Mouse (Mus musculus): ENCODE data around the gene Tc2n.
"Not testable (repeated sequence)": the region's sequence is repeated elsewhere in the genome, so short reads cannot be mapped to it uniquely, and the experiment has no call there.

Tc2n gene

GRCm38 (mm10) chr12:101718054-101718754, at the start of gene Tc2n:
TSS of gene Tc2n (minus strand) at chr12:101718523.
- DNase-seq (ENCODE audit: low spot score): peak; percentile 94

GRCm38 (mm10) chr12:101767306-101768053, 49.2 kb upstream of the Tc2n start:
- peak; percentile 91 for DNase-seq (ENCODE audit: low spot score)

DNA sequence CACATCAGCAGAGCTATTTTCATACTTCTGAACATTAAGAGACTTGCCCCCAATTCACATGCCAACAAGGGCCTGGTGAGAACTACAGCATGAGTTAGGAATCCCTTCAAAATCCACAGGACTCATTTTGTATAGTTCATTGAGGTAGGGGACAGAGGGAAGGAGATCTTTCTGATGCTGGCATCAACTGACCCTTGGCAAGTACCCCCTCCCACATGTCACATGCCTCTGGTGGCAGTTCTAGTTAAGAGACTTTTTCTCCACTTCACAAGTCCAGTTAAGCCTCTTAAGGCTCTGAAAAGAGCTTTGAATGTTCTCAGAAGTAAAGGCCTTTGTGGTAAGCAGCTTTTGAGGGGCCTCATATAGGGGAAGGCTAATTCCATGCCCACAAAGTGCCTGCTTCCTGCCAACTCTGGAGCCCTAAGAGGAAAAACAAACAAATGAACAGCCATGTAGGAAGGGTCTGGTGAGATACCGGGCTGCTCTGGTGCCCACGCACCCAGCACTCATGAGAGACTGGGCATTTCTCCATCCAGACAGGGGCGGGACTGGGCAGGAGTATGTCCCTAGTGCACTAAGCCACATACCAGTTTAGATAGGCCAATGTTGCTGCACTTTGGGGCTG, 48.0 kb upstream of the Tc2n start:
- peak; percentile 91 for DNase-seq (ENCODE audit: low spot score)

- no peak for DNase-seq (ENCODE audit: low spot score)
These were observed 46.5 kb upstream of the Tc2n start for GRCm38 (mm10) chr12:101764870-101765269.

GRCm38 (mm10) chr12:101763065-101763464, 44.7 kb upstream of the Tc2n start:
- no peak for DNase-seq (ENCODE audit: low spot score)

GRCm38 (mm10) chr12:101762054-101762453, 43.7 kb upstream of the Tc2n start:
- peak; percentile 50 for DNase-seq (ENCODE audit: low spot score)

DNA sequence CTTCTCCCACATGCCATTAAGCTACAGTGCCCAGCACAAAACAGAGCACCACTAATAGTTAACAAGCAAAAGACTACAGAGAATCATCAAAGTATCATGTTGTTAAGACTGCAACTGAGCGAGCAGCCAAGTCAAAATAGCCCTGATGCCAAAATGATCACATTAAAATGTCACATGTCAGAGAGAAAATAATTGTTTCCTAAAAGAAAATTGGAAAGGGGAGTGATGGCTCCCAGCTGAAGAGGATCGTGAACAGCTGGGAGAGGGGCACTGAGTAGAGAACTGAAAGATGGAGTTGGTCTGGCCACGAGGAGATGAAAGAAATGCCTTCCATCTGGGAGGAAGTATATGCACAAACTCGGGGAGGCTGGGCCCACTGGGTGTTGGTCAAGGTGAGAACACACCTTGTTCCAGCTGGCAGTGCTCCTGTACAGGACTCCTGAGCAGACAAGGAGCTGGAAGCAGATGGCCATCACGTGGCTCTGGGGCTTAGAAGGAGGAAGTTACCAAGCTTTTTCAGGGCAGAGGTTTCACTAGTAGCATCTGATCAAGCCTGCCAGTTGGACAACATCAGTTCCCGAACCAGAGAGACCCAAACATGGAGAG, 41.2 kb upstream of the Tc2n start:
- peak; percentile 67 for DNase-seq (ENCODE audit: low spot score)

- no peak for DNase-seq (ENCODE audit: low spot score)
These were observed 40.4 kb upstream of the Tc2n start for GRCm38 (mm10) chr12:101758698-101759097.

- no peak for DNase-seq (ENCODE audit: low spot score)
These were observed 24.1 kb upstream of the Tc2n start for GRCm38 (mm10) chr12:101742375-101742774.

DNA sequence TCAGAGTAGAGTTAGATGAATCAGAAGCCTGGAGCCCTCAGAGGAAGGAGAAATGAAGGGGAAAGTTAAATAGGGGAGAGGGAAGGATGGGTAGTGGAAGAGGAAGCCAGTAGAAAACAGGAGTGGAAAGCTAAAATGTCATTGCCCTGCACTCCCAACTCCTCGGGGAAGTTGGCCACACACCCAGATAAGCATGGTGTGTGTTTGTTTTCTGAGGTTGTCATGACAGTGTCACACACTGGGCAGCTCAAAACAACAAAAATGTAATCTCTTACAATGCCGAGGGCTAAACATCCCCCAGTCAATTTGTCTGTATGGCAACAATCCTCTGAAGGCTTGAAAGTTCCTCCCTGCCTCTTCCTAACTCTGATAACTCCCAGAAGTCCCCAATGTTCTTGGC, 22.2 kb upstream of the Tc2n start:
- DNase-seq (ENCODE audit: low spot score): no peak

- DNase-seq (ENCODE audit: low spot score): no peak
These were observed 21.7 kb upstream of the Tc2n start for GRCm38 (mm10) chr12:101740045-101740444.

GRCm38 (mm10) chr12:101718755-101719150, 430 bp upstream of the Tc2n start:
- DNase-seq (ENCODE audit: low spot score): peak; percentile 31

DNA sequence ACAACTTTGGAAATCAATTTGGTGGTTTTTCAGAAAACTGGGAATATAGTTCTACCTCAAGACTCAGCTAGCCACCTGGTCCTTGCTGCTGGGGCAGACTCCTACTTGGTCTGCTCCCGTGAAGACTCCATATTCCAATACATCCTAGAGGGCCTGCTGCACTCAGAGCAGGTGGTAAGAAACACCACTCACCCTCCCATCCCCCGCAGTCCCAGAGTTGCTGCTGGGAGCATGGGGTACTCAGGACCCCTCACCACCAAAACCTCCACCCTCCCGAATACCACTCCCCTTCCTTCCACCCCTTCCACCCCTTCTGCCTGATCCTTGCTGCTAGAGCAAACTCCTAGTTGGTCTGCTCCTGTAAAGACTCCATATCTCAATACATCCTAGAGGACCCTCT, 19.1 kb downstream of the Tc2n start:
- no peak for DNase-seq (ENCODE audit: low spot score)

- DNase-seq (ENCODE audit: low spot score): no peak
These were observed 21.8 kb downstream of the Tc2n start for GRCm38 (mm10) chr12:101696521-101696920.

- no peak for DNase-seq (ENCODE audit: low spot score)
These were observed 37.8 kb downstream of the Tc2n start for GRCm38 (mm10) chr12:101680538-101680937.

GRCm38 (mm10) chr12:101667502-101667901, 50.8 kb downstream of the Tc2n start:
- DNase-seq (ENCODE audit: low spot score): no peak

GRCm38 (mm10) chr12:101633137-101633536, 85.2 kb downstream of the Tc2n start:
- DNase-seq (ENCODE audit: low spot score): no peak

- DNase-seq (ENCODE audit: low spot score): not testable (repeated sequence)
These were observed 111.7 kb downstream of the Tc2n start for GRCm38 (mm10) chr12:101606622-101607021.
